Mouse (Mus musculus): ENCODE results near the gene Agr3.

DNA sequence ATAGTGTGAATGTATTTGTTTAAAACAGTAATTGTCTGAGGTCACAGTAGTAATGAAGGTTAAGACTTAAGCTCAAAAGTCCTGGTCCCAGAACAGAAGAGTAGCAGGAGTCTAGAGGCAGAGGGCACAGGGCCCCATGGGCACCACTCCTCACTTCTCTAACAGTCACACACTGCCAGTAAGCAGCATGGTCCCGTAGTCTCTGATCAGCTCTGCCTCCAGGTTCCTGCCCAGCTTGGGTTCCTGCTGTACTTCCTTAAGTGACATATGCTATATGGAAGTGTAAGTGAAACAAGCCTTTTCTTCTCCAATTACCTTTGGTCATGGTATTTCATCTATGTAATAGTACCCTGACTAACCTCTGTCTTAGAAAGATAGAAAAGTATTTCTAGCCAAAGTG, 14.8 kb upstream of the Agr3 start:
- TF ChIP-seq MAFK (IDR thresholded peaks at IDR 0.05; ENCODE audit: insufficient replicate concordance, low read length) (no peak), UBTF (IDR thresholded peaks at IDR 0.05; ENCODE audit: low read depth, low read length) (no peak), E2F4 (IDR thresholded peaks at IDR 0.05; ENCODE audit: insufficient replicate concordance, low read depth, low read length) (no peak), ZNF384 (IDR thresholded peaks at IDR 0.05; ENCODE audit: low read depth, low read length) (no peak)

Measured in CH12.LX (cell line).